Mouse (Mus musculus) midbrain, embryonic 16.5 days (tissue): ENCODE measurements around the gene Sec14l4. TPM values are rescaled to one million over a fixed set of nuclear protein-coding genes. Genes with fewer than 3 reads are reported as not detected.

Source experiments
- ATAC-seq: fragments of 200-750 bp; cut with Nextera tagmentation; 2 replicates; pipeline ENCODE4 v1.8.0; 2017; ENCODE audit warnings: moderate TSS enrichment
- H3K27ac ChIP-seq: fragments of 300-500 bp; sonication (generic); 2 replicates; pipeline ENCODE4 v1.5.1; 2014; ENCODE audit warnings: mild to moderate bottlenecking, low read length, mixed read lengths
- H3K27me3 ChIP-seq: fragments of 300-500 bp; sonication (generic); 2 replicates; pipeline ENCODE4 v1.6.1; 2014; ENCODE audit warnings: low read depth, low read length, mixed read lengths; ENCODE audit not compliant: control insufficient read depth, insufficient read depth
- H3K36me3 ChIP-seq: fragments of 300-500 bp; sonication (generic); 2 replicates; pipeline ENCODE4 v1.6.1; 2014; ENCODE audit warnings: mild to moderate bottlenecking, low read length, moderate library complexity, mixed read lengths; ENCODE audit not compliant: control insufficient read depth, insufficient read depth
- H3K4me1 ChIP-seq: fragments of 300-500 bp; sonication (generic); 2 replicates; pipeline ENCODE4 v1.6.1; 2014; ENCODE audit warnings: mild to moderate bottlenecking, low read length, mixed read lengths; ENCODE audit not compliant: control insufficient read depth, insufficient read depth
- H3K4me2 ChIP-seq: fragments of 300-500 bp; sonication (generic); 2 replicates; pipeline ENCODE4 v1.6.1; 2014; ENCODE audit warnings: mild to moderate bottlenecking, low read length, mixed read lengths
- H3K4me3 ChIP-seq: fragments of 300-500 bp; sonication (generic); 2 replicates; pipeline ENCODE4 v1.5.1; 2014; ENCODE audit warnings: low read depth, mild to moderate bottlenecking, low read length, moderate library complexity, mixed read lengths
- H3K9ac ChIP-seq: fragments of 300-500 bp; sonication (generic); 2 replicates; pipeline ENCODE4 v1.6.1; 2014; ENCODE audit warnings: low read depth, low read length, mixed read lengths
- H3K9me3 ChIP-seq: fragments of 300-500 bp; sonication (generic); replicated peaks from 2 replicates; pipeline ENCODE4 v1.6.1; 2014; ENCODE audit warnings: mild to moderate bottlenecking, low read length, mixed read lengths; ENCODE audit not compliant: control insufficient read depth, poor library complexity, severe bottlenecking
- WGBS: fragments of 180-500 bp; shearing (Covaris S2); extraction: QIAGEN DNeasy Blood & Tissue Kit; methylation state at CpG from one replicate; pipeline ENCODE4 v1.1.7; 2014; 5-methylcytosine and 5-hydroxymethylcytosine counted together
- polyA plus RNA-seq: library from polyadenylated mRNA; unstranded; fragments of >200 nt; fragmentation: Nextera tagmentation; extraction: Ambion mirVana; gene quantifications from 2 replicates; pipeline ENCODE4 v1.2.1, GENCODE M21; 2015

Sec14l4 gene
- polyA plus RNA-seq, 1 experiment from 2014 or later = not detected

DNA sequence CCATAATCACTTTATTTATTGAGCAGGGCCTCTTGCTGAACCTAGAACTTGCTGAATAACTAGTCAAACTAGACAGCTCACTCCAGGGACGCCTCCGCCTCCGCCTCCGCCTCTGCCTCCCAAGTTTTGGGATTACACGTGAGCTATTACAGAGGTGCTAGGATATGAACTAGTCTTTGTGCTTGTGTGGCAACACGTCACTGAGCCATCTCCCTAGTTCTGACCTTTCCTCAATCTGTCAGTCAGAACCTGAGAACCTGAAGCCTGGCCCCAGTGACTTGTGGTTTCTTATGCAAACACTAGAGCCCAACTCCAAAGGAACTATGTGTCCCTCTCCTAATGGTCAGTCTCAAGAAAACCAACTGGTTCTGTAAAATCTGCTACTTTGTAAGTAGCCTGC is 4.7 kb downstream of the Sec14l4 start:
- no peak for ATAC-seq
- WGBS = 90% methylated on average over 6 of the region's 6 CpGs

DNA sequence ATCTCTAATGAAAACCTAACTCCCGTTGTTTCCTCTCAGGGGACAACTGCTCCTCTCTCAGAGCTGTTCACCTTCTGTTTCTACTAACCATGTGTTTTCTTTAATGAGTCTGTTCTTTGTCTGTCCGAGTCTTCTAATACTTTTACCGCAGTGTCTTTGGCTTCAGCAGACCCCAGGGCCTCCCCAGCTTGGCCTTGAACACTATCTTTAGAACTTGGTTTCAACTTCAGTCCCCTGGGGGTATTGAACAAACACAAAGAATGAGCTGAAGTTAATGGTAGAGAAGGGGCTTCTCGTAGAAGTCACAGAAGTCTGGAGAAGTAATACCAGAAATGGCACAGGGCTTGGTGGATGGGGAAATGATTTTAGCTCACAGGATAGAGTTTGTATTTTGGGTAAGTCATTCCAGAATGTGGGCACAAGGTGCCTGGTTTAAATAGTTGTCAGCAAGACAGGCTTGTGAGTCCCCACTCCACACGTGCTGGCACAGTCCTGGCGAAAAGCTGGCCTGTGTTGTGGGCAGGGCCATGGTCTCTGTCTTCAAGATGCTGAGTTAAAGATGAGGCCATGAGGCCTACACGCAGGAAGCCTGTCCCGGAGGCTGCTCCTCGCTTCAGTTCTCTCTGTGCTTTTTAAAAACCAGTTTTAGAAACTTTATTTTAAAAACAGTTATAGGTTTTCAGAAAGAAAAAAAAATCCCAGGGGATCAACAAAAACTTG is 5.3 kb downstream of the Sec14l4 start:
- no peak for ATAC-seq
- Histone ChIP-seq H3K9ac (no peak overlapping the region), H3K36me3 (no peaks in the 10 kb centered on the region), H3K27me3 (0 out of 2 replicates have a peak, but pooled peaks cover 2% of the 10 kb centered on the region), H3K4me2 (no peak overlapping the region), H3K4me3 (no peak overlapping the region), H3K9me3 (no peaks in the 10 kb centered on the region), H3K4me1 (no peaks in the 10 kb centered on the region), H3K27ac (no peak overlapping the region)
- 77% methylated on average over 9 of the region's 9 CpGs for WGBS

More for the DNA sequence above, 4.7 kb downstream of the Sec14l4 start:
- no peaks in the 10 kb centered on the region for H3K36me3 ChIP-seq
- no peaks in the 10 kb centered on the region for H3K4me1 ChIP-seq
- H3K9me3 ChIP-seq = no peaks in the 10 kb centered on the region
- no peak overlapping the region for H3K27ac ChIP-seq
- H3K4me2 ChIP-seq = no peak overlapping the region
- H3K27me3 ChIP-seq = 0 out of 2 replicates have a peak, but pooled peaks cover 2% of the 10 kb centered on the region
- H3K4me3 ChIP-seq = no peak overlapping the region
- no peak overlapping the region for H3K9ac ChIP-seq

DNA sequence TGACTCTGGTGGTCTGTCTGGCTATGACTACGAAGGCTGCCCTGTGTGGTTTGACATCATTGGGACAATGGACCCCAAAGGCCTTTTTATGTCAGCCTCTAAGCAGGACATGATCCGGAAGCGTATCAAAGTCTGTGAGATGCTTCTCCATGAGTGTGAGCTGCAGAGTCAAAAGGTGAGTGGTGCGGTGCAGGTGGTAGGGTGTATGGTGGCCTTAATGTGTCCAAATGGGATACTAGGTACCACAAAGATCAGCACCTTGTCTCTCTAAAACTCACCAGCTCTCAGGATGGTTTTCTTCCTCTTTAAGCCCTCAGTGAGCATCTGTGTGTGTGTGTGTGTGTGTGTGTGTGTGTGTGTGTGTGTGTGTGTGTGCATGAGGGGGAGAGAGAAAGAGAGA is 8.7 kb downstream of the Sec14l4 start:
- Histone ChIP-seq H3K9me3 (no peaks in the 10 kb centered on the region), H3K4me1 (no peaks in the 10 kb centered on the region), H3K4me3 (no peak overlapping the region), H3K36me3 (no peaks in the 10 kb centered on the region), H3K4me2 (no peak overlapping the region), H3K27ac (no peak overlapping the region), H3K9ac (no peak overlapping the region), H3K27me3 (no peaks in the 10 kb centered on the region)
- WGBS = 97% methylated on average over 4 of the region's 4 CpGs
- ATAC-seq = no peak

DNA sequence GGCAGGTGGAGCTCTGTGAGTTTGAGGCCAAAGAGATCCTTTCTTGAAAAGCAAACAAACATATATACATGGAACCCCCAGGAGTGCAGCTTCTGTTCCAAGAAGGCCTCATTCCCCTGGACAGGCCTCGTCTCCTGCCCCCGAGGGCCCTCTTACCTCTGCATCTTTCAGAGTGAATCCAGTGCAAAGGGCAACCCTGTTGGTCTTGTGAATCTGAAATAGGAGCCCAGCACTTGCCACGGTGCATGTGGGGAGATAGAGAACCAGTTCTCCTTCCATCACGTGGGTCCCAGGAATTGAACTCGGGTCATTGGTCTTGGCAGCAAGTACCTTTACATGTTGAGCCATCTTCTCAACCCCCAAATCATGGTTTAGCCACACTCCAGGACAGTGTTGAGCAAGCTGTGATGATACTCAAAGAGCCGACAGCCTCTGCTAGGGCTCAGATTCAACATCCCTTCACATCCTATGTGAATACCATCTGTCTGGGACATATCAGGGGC is 9.9 kb downstream of the Sec14l4 start:
- Histone ChIP-seq H3K36me3 (no peaks in the 10 kb centered on the region), H3K4me1 (no peaks in the 10 kb centered on the region), H3K27ac (no peak overlapping the region), H3K9me3 (no peaks in the 10 kb centered on the region), H3K4me3 (no peak overlapping the region), H3K27me3 (no peaks in the 10 kb centered on the region), H3K4me2 (no peak overlapping the region), H3K9ac (no peak overlapping the region)
- WGBS = 87% methylated on average over 6 of the region's 6 CpGs
- ATAC-seq = no peak

DNA sequence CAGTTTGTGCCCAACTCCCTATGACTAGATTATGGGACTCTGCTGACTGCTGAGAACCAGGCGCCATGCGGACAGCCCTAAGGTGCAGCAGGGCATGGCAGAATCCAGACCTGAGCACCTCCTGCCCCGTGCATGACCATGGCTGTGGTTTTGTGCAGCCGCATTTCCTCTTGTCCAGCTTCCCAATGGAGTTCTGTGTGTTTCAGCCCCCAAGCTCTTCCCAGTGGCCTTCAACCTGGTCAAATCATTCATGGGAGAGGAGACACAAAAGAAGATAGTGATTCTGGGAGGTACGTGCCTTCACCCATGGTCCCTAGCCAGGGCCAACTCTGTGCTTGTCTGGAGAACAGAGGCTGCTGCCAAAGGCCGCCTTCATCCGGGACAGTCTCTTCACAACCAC is 11.8 kb downstream of the Sec14l4 start:
- Histone ChIP-seq H3K36me3 (no peaks in the 10 kb centered on the region), H3K4me1 (no peaks in the 10 kb centered on the region), H3K4me3 (no peak overlapping the region), H3K9me3 (no peaks in the 10 kb centered on the region), H3K4me2 (no peak overlapping the region), H3K27me3 (no peaks in the 10 kb centered on the region), H3K27ac (no peak overlapping the region), H3K9ac (no peak overlapping the region)
- WGBS = 92% methylated on average over 7 of the region's 7 CpGs
- no peak for ATAC-seq

DNA sequence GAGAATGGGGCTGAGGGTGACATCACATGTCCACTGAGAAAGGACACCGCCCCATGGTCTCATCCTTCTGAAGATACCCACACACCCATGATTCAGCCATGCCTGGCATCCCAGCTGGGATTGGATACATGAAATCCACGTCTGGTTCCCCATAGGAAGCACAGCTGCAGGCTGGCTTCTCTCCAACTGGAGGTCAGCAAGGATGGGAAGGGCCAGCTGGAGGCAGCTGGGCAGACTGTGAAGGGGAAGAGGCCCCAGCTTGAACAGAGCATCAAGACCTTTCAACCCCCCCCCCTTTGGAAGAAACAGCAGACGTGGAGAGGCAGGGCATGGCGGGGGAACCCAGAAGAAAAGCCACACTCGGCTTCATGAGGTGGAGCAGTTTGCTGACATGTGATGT is 15.3 kb downstream of the Sec14l4 start:
- Histone ChIP-seq H3K36me3 (no peaks in the 10 kb centered on the region), H3K9me3 (no peaks in the 10 kb centered on the region), H3K27ac (no peak overlapping the region), H3K9ac (no peak overlapping the region), H3K27me3 (no peaks in the 10 kb centered on the region), H3K4me3 (no peak overlapping the region), H3K4me1 (no peaks in the 10 kb centered on the region), H3K4me2 (no peak overlapping the region)
- no peak for ATAC-seq
- WGBS = 67% methylated on average over 5 of the region's 5 CpGs

DNA sequence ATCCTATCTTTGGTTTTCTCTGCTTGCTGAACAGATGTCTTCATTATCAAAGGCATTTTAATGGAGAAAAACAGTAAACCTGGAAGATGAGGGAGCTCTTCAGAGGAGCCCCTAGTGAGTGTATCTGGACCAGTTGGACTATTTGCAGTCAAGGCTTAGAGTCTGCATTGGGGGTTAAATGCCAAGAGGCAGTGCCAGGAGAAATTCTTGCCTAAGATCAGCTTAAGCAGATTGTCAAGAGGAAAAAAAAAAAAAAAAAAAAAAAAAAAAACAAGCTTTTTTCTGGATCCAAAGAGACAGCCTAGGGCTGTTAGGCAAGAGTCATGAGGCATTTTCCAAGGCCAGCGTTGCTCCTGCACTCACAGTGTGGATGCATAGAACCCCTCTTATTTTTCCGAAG is 16.5 kb downstream of the Sec14l4 start:
- 95% methylated on average over 2 of the region's 2 CpGs for WGBS
- H3K36me3 ChIP-seq = no peaks in the 10 kb centered on the region
- H3K4me2 ChIP-seq = no peak overlapping the region
- no peak overlapping the region for H3K4me3 ChIP-seq
- no peaks in the 10 kb centered on the region for H3K4me1 ChIP-seq
- no peak overlapping the region for H3K9ac ChIP-seq
- ATAC-seq = no peak
- no peaks in the 10 kb centered on the region for H3K9me3 ChIP-seq
- no peak overlapping the region for H3K27ac ChIP-seq
- H3K27me3 ChIP-seq = no peaks in the 10 kb centered on the region

DNA sequence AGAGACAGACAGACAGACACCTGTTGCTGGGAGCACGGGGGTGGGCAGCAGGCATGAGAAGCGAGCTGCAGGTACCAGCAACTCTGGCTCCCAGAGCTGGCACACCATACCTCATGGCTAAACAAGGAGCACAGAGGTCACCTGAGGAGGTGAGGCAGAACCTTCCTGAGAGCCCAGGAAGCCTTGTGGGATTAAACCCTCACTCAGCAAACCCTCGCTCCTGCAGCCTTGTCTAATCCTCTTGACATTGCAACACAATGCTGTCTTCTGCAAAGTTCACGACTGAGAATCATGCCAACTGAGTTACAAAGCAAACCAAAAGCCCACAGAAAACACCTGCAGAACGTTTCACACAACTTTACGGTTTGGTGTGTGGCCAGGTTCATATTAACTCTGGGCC is 17.2 kb downstream of the Sec14l4 start:
- no peaks in the 10 kb centered on the region for H3K36me3 ChIP-seq
- no peaks in the 10 kb centered on the region for H3K4me1 ChIP-seq
- H3K4me3 ChIP-seq = no peak overlapping the region
- H3K9me3 ChIP-seq = no peaks in the 10 kb centered on the region
- H3K27me3 ChIP-seq = no peaks in the 10 kb centered on the region
- no peak overlapping the region for H3K9ac ChIP-seq
- ATAC-seq = no peak
- H3K4me2 ChIP-seq = no peak overlapping the region
- WGBS = 74% methylated on average over 6 of the region's 6 CpGs
- H3K27ac ChIP-seq = no peak overlapping the region

DNA sequence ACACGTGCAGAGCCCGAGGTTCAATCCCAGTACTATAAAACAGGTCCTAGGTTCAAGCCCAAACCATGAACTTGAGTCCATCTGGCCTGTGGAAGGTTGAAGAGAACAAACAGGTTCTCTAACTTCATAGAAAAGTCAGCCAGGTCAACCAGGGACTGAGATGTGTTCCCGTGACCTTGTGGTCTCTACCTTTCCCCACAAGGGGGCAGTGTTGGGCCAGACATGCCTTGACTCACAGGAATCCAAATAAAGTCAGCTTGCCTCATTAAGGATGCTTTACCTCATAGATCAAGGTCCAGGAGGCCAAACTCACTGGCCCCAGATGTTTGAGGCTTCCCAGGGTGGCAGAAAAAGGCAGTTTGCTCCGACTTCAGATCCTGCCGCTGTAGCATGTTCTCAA is 22.3 kb downstream of the Sec14l4 start:
- no peaks in the 10 kb centered on the region for H3K36me3 ChIP-seq
- ATAC-seq = no peak

More for the DNA sequence above, 22.3 kb downstream of the Sec14l4 start:
- Histone ChIP-seq H3K27ac (no peak overlapping the region), H3K9ac (no peak overlapping the region), H3K4me2 (no peak overlapping the region), H3K9me3 (no peaks in the 10 kb centered on the region), H3K4me1 (no peaks in the 10 kb centered on the region), H3K27me3 (no peaks in the 10 kb centered on the region), H3K4me3 (no peak overlapping the region)
- 14% methylated on average over 5 of the region's 5 CpGs for WGBS
